Mouse (Mus musculus) ES-Bruce4 (cell line): Measurements from ENCODE around the gene Tex9.

ENCODE experiments used
- CTCF ChIP-seq: IDR thresholded peaks from one replicate; pipeline ENCODE4 v1.8.1; 2011; ENCODE audit warnings: low read depth, low read length
- EP300 ChIP-seq: IDR thresholded peaks from 2 replicates; pipeline ENCODE4 v1.6.1; 2011; ENCODE audit warnings: low read depth, low read length; ENCODE audit not compliant: insufficient read depth
- POLR2A ChIP-seq: IDR thresholded peaks from one replicate; pipeline ENCODE4 v1.8.1; 2011; ENCODE audit warnings: low read length; ENCODE audit not compliant: insufficient read depth

DNA sequence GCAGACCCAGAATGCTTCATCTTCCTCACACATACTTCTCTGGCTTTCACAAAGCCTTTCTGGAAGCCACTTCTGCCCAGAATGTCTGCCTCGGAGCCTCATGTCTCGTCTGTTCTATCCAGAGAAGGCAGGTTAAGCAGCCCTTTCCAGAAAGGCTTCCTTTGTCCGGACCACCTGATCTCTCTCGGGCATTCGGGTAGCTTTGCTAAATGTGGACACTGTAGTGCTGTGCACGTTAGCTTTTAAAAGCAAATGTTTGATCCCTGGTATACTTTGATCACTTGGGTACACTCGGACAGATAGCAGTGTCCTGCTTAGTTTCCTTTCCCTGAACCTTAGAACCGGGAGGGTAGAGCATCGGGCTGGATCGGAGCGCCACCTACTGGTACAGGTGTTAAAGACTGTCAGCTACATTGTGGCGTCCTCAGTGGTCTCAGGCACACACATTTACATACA, 83.9 kb downstream of the Tex9 start:
- TF ChIP-seq POLR2A (no peak), CTCF (peak; percentile 96), EP300 (no peak)
